Mouse (Mus musculus) lung, adult 2 months (tissue): ENCODE data around the gene Notch4.

Experiments used
- CTCF ChIP-seq: fragments of 200-500 bp; IDR thresholded peaks from 2 replicates; pipeline ENCODE4 v1.5.1; 2011; ENCODE audit warnings: mild to moderate bottlenecking, low read length, control low read depth; ENCODE audit not compliant: insufficient read depth
- POLR2A ChIP-seq: fragments of 200-500 bp; IDR thresholded peaks from 2 replicates; pipeline ENCODE4 v1.6.1; 2011; ENCODE audit warnings: low read depth, mild to moderate bottlenecking, control low read depth, low read length, borderline replicate concordance; ENCODE audit errors: extremely low read depth

DNA sequence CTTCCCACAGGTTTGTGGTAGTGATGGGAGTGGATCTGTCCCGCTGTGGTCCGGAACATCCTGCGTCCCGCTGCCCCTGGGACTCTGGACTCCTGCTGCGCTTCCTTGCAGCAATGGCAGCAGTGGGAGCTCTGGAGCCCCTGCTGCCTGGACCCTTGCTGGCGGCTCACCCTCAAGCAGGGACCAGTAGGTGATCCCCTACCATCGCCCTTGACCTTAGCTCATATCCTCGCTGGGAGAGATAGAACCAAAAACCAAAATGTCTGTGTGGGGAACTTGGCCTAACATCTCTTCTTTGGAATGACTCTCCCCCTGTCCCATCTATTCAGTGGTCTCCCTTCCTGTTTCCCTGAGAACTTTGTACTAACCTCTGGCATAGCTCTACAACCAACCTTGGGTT is 19.8 kb downstream of the Notch4 start:
- TF ChIP-seq POLR2A (no peak), CTCF (no peak)
